Mouse (Mus musculus) brain, embryonic 14.5 days (tissue): ENCODE results near the gene Tmem235. TPM values are rescaled to one million over a fixed set of nuclear protein-coding genes. Genes with fewer than 3 reads are reported as not detected.
"Not testable (repeated sequence)": the region's sequence is repeated elsewhere in the genome, so short reads cannot be mapped to it uniquely, and the experiment has no call there.

Source experiments
- DNase-seq: peaks from one replicate; pipeline ENCODE4 v3.0.0-alpha.2; 2011; ENCODE audit warnings: low read depth
- CTCF ChIP-seq: fragments of 200-500 bp; IDR thresholded peaks from 2 replicates; pipeline ENCODE4 v1.5.1; 2012; ENCODE audit warnings: inconsistent platforms, mild to moderate bottlenecking, moderate library complexity, borderline replicate concordance; ENCODE audit not compliant: insufficient read depth, insufficient read length; ENCODE audit errors: extremely low read depth
- POLR2A ChIP-seq: fragments of 200-500 bp; IDR thresholded peaks from 2 replicates; pipeline ENCODE4 v1.6.1; 2012; ENCODE audit warnings: mild to moderate bottlenecking, inconsistent platforms, borderline replicate concordance; ENCODE audit not compliant: poor library complexity, insufficient read depth, insufficient read length, severe bottlenecking; ENCODE audit errors: extremely low read depth
- polyA plus RNA-seq: library from polyadenylated mRNA; depleted of rRNA; stranded (reverse); fragments of >200 nt; gene quantifications from 2 replicates; pipeline ENCODE4 v1.2.3, GENCODE M21; 2012; rRNA removed

The Tmem235 gene
- 0.10 TPM in 1 of 2 replicates, not detected in the other for polyA plus RNA-seq

- TF ChIP-seq POLR2A = no peak
- no peak for TF ChIP-seq CTCF
- no peak for DNase-seq
These were observed at the start of gene Tmem235 for GRCm38 (mm10) chr11:117860601-117861000. TSS of gene Tmem235 (plus strand) at chr11:117860752.

DNA sequence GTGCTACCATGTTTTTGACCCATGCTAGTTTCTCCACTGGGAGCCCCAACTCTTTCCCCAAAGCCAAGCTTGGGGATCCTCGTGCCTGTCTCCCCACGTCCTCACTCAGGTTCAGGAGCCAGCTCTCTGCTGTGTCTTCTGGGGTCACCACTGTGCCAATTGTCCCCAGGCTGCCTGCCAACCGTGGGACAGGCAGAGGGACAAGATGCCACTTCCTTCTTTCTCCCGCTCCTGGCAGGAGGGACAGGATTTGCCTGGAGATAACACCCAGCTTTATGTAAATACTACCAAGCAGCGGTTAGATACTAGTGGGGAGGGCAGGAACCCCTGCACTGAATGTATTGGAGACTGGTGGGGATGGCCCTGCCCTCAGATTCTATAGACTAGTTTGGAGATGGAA is 46.7 kb upstream of the Tmem235 start:
- TF ChIP-seq POLR2A (no peak), CTCF (no peak)
- no peak for DNase-seq

DNA sequence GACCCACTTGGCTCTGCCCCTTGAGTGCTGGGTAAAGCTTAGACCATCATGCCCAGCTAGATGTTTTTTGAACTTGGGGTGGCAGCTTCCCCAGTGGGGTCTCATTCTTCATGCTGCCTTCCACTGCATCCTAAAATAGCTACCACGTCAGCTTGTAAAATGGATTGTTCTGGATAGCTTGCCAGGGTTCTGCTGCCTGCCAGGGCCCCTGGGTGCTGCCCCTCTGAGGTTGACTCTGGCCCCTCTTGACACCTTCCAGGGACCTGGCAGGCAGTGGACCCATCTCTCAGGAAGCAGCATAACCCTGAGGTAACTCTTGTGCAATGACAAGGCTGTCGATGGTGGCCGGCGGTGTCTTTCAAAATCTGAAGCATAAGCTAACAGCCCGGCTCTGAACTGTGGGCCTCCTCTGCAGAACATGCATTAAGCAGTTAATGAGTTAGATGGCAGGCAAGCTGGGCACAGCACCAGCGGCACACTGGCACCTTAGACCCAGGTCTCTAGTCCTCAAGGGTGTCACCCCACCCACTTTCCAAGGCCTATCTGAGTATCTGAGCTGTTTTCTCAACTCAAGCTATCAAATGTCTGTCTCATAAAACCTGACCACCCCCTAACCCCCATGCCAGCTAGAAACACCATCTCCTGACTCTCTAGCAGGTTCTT is 45.7 kb upstream of the Tmem235 start:
- DNase-seq = no peak
- TF ChIP-seq POLR2A (no peak), CTCF (no peak)

DNA sequence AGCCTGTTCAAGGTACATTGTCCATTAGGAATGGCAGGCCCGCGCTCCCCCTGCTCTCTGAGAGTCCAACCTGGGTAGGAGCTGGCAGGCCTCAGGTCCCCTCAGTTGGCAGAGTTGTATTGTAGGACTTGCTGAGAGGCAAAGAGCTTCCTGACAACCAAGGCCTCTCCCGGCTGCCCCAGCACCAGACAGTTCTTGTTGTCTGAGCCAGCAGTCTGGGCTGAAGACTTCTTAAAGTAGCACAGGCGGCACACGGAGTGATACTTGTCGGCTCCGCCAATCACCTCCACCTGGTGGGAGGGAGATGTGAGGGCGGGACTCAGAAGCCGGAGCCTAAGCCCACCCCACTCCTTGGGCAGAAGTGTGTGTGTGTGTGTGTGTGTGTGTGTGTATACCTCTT is 44.7 kb upstream of the Tmem235 start:
- not testable (repeated sequence) for DNase-seq

- no peak for DNase-seq
These were observed 44.1 kb upstream of the Tmem235 start for GRCm38 (mm10) chr11:117816389-117816996.

GRCm38 (mm10) chr11:117819095-117819494 is 41.5 kb upstream of the Tmem235 start:
- TF ChIP-seq POLR2A (no peak), CTCF (no peak)
- peak; percentile 37 for DNase-seq

More at GRCm38 (mm10) chr11:117816389-117816996, 44.1 kb upstream of the Tmem235 start:
- TF ChIP-seq POLR2A (no peak), CTCF (no peak)

DNA sequence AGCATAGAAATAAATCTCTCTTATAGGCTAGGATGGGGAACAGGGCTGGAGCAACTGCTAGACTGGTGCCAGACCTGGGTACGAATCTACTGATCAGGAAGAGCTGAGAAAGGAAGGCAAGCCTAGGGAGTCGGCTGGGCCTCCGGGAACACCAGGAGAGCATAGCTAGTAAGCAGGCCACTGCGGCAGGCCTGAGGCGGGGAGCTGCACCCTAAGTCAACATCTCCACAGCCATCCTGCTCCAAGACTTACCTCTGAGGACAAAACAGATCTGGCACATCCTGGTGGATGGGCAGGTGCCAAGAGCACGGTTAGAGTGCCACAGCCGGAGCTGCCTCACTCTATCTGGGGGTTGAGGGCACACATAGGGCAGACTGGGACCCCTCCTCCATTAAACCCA is 40.4 kb upstream of the Tmem235 start:
- TF ChIP-seq POLR2A (no peak), CTCF (no peak)
- no peak for DNase-seq

- no peak for DNase-seq
- no peak for TF ChIP-seq CTCF
- TF ChIP-seq POLR2A = no peak
These were observed 38.7 kb upstream of the Tmem235 start for GRCm38 (mm10) chr11:117821868-117822267.

DNA sequence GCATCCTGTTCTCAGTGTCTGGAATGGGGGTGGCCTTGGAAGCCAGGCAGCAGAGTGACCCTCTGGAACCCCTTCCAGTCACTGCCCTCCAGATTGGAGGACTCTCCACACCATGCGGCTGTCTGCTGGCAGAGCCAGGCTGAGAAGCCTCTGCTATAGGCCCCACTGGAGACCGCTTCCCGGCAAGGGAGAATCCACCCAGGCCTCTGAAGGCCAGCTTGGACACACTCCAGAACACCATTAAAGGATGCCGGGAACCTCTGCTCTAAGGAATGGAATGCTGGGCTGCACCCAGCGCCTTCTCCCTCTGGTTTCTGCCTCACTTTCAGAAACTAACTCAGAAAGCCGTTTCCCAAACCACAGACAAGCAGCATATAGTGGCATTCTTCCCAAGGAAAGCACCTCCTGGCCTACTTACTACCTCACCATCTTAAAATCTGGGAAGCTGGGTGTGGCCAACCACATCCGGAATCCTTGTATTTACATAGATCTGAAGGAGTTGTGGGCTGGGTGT is 37.8 kb upstream of the Tmem235 start:
- DNase-seq = no peak

GRCm38 (mm10) chr11:117823411-117823810 is 37.1 kb upstream of the Tmem235 start:
- no peak for DNase-seq
- no peak for TF ChIP-seq POLR2A
- TF ChIP-seq CTCF = no peak

More for the DNA sequence above, 37.8 kb upstream of the Tmem235 start:
- TF ChIP-seq POLR2A (no peak), CTCF (no peak)

- DNase-seq = peak; percentile 92
- TF ChIP-seq CTCF (peak; percentile 98), POLR2A (no peak)
These were observed 36.2 kb upstream of the Tmem235 start for GRCm38 (mm10) chr11:117824060-117824969.
